Mouse (Mus musculus) forebrain, embryonic 11.5 days (tissue): ENCODE results near the gene Isyna1. TPM values are rescaled to one million over a fixed set of nuclear protein-coding genes. Genes with fewer than 3 reads are reported as not detected.

Experiments used
- ATAC-seq: fragments of 200-750 bp; cut with Nextera tagmentation; replicated peaks from 2 replicates; pipeline ENCODE4 v1.8.0; 2017; ENCODE audit warnings: moderate TSS enrichment; ENCODE audit not compliant: low FRiP score
- DNase-seq: peaks from one replicate; pipeline ENCODE4 v3.0.0-alpha.2; 2017; ENCODE audit warnings: low spot score
- H3K27ac ChIP-seq: fragments of 300-500 bp; sonication (generic); 2 replicates; pipeline ENCODE4 v1.5.1; 2014; ENCODE audit warnings: low read depth, low read length
- H3K27me3 ChIP-seq: fragments of 300-500 bp; sonication (generic); 2 replicates; pipeline ENCODE4 v1.6.1; 2014; ENCODE audit warnings: mild to moderate bottlenecking, low read length, mixed read lengths; ENCODE audit not compliant: control insufficient read depth, insufficient read depth
- H3K36me3 ChIP-seq: fragments of 300-500 bp; sonication (generic); 2 replicates; pipeline ENCODE4 v1.6.1; 2014; ENCODE audit warnings: mild to moderate bottlenecking, low read length, moderate library complexity, mixed read lengths; ENCODE audit not compliant: control insufficient read depth, insufficient read depth
- H3K4me1 ChIP-seq: fragments of 300-500 bp; sonication (generic); replicated peaks from 2 replicates; pipeline ENCODE4 v1.6.1; 2014; ENCODE audit warnings: low read length, mixed read lengths; ENCODE audit not compliant: control insufficient read depth, insufficient read depth
- H3K4me2 ChIP-seq: fragments of 300-500 bp; sonication (generic); 2 replicates; pipeline ENCODE4 v1.6.1; 2014; ENCODE audit warnings: low read depth, mild to moderate bottlenecking, low read length, moderate library complexity, mixed read lengths; ENCODE audit not compliant: severe bottlenecking
- H3K4me3 ChIP-seq: fragments of 300-500 bp; sonication (generic); 2 replicates; pipeline ENCODE4 v1.5.1; 2014; ENCODE audit warnings: low read depth, low read length
- H3K9ac ChIP-seq: fragments of 300-500 bp; sonication (generic); 2 replicates; pipeline ENCODE4 v1.6.1; 2014; ENCODE audit warnings: low read length
- H3K9me3 ChIP-seq: fragments of 300-500 bp; sonication (generic); 2 replicates; pipeline ENCODE4 v1.6.1; 2016; ENCODE audit warnings: low read length, mixed read lengths; ENCODE audit not compliant: control insufficient read depth
- WGBS: fragments of 180-500 bp; shearing (Covaris S2); extraction: QIAGEN DNeasy Blood & Tissue Kit; methylation state at CpG from one replicate; pipeline ENCODE4 v1.1.7; 2014; 5-methylcytosine and 5-hydroxymethylcytosine counted together
- polyA plus RNA-seq: library from polyadenylated mRNA; unstranded; fragments of >200 nt; fragmentation: Nextera tagmentation; extraction: Ambion mirVana; gene quantifications from 2 replicates; pipeline ENCODE4 v1.2.1, GENCODE M21; 2014

Gene Isyna1
- polyA plus RNA-seq, 1 experiment from 2014 or later: 109 TPM

DNA sequence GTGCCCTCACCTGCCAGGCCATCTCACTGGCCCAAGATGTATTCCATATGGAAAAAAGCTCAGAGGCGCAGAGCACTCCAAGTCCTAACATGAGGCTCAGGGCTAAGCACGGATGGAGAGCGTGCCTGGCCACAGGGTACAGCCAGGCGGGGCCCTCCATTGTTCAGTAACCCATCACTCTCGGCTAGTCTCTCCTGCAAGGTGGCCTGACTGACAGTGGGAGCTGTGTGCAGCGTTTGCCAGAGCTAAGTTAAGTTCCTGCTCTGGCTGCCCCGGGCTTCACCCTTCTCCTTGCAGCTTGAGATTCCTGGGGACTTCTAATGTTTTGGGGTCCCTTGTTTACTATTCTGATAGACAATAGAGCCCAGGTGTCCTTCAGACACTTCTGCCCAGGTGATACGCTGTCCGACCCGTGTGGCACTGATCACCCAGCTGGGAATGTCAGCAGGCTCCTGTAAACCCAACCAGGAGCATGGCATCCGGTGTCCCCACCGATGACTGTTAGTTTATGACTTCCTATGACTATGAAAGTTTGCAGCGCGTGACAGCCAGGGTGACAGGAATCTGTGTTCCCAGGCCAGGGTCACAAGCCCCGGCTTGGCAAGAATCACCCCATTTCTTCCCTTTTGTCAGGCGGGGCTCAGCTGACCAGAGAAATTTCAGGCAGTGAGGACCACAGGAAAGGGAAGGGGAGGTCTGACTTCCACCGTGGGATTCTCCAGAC, 51.5 kb downstream of the Isyna1 start:
- Histone ChIP-seq H3K9ac (no peak overlapping the region), H3K9me3 (no peaks in the 10 kb centered on the region), H3K4me3 (no peak overlapping the region), H3K4me2 (no peak overlapping the region), H3K27me3 (no peaks in the 10 kb centered on the region), H3K27ac (no peak overlapping the region), H3K36me3 (peaks cover 5% of the 10 kb centered on the region; the same call in 1 of the 2 replicates), H3K4me1 (no peaks in the 10 kb centered on the region)
- WGBS: 68% methylated on average over 17 of the region's 17 CpGs
- ATAC-seq: no peak
- DNase-seq: no peak

DNA sequence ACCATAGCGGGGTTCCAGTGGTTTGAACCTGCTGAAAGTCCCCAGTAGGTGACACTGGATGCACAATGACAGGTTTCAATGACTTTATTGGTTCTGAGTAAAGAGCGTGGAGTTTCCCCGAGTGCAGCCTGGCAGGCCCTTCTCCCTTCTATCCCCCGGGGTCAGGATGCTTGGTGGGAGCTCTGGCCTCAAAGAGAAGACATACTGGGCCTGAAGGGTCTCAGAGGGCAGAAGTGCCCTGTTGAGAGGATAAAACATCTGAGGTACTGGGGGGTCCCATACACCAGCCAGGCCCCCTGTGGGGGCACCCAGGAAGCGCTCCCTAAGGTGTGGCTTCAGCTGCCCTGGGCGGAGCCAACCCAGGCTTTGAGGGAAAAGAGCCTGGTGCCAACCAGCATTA, 52.2 kb downstream of the Isyna1 start:
- Histone ChIP-seq H3K4me1 (no peaks in the 10 kb centered on the region), H3K27me3 (no peaks in the 10 kb centered on the region), H3K36me3 (peaks cover 7% of the 10 kb centered on the region; the same call in 1 of the 2 replicates), H3K9ac (no peak overlapping the region), H3K27ac (no peak overlapping the region), H3K4me3 (no peak overlapping the region), H3K9me3 (no peaks in the 10 kb centered on the region), H3K4me2 (no peak overlapping the region)
- DNase-seq: no peak
- ATAC-seq: no peak
- 79% methylated on average over 6 of the region's 6 CpGs for WGBS

DNA sequence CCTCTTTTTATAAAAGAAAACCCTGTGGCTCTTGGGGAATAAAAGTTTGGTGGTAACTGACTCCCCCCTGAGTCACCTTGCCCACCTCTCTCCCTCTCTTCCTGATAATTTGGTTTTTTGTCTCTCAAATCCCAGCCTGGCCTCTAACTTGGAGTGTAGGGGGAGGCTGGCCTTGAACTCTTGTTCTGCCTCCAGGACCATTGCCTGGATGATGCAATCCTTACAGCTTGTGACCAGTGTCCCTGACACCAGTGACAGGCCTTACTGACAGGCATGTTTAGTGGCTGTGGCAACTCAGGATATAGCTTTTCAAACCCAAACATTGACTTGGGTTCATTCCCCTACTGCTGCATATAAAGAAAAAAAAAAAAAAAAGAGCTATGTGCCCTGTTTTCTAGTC, 52.6 kb downstream of the Isyna1 start:
- no peaks in the 10 kb centered on the region for H3K4me1 ChIP-seq
- no peak overlapping the region for H3K27ac ChIP-seq
- no peaks in the 10 kb centered on the region for H3K27me3 ChIP-seq
- H3K36me3 ChIP-seq: peaks cover 7% of the 10 kb centered on the region; the same call in 1 of the 2 replicates
- ATAC-seq (no peak), DNase-seq (no peak)
- no peaks in the 10 kb centered on the region for H3K9me3 ChIP-seq
- H3K4me3 ChIP-seq: no peak overlapping the region
- no peak overlapping the region for H3K9ac ChIP-seq
- H3K4me2 ChIP-seq: no peak overlapping the region

Other genes starting within 250 kb of the Isyna1 start
- gene Upf1, start 241.1 kb upstream of the Isyna1 start, polyA plus RNA-seq: 25.6 and 25.8 TPM in 2 replicates
- 0.56 TPM in 1 of 2 replicates, not detected in the other for gene Comp, start 220.8 kb upstream of the Isyna1 start, polyA plus RNA-seq
- 16.3 and 18.1 TPM in 2 replicates for gene Crtc1, start 154.8 kb upstream of the Isyna1 start, polyA plus RNA-seq
- 17.5 and 19.5 TPM in 2 replicates for gene Klhl26, start 117.4 kb upstream of the Isyna1 start, polyA plus RNA-seq
- gene Tmem59l, start 107.0 kb upstream of the Isyna1 start, polyA plus RNA-seq: 10.4 and 10.6 TPM in 2 replicates
- 4.9 and 10.9 TPM in 2 replicates for gene Crlf1, start 101.2 kb upstream of the Isyna1 start, polyA plus RNA-seq
- 113 and 123 TPM in 2 replicates for gene Rex1bd, start 87.6 kb upstream of the Isyna1 start, polyA plus RNA-seq
- 715 TPM in 2 replicates for gene Uba52, start 83.6 kb upstream of the Isyna1 start, polyA plus RNA-seq
- 268 and 290 TPM in 2 replicates for gene Fkbp8, start 66.6 kb upstream of the Isyna1 start, polyA plus RNA-seq
- 56.0 and 59.9 TPM in 2 replicates for gene Kxd1, start 66.4 kb upstream of the Isyna1 start, polyA plus RNA-seq
- 21.8 and 22.2 TPM in 2 replicates for gene Ell, start 54.9 kb upstream of the Isyna1 start, polyA plus RNA-seq
- 113 and 127 TPM in 2 replicates for gene Ssbp4, start 14.5 kb downstream of the Isyna1 start, polyA plus RNA-seq
- gene Lrrc25, start 21.8 kb downstream of the Isyna1 start, polyA plus RNA-seq: 1.2 and 1.4 TPM in 2 replicates
- gene Gdf15, start 38.1 kb downstream of the Isyna1 start, polyA plus RNA-seq: not detected in 2 replicates
- 70.9 and 73.8 TPM in 2 replicates for gene Pgpep1, start 66.0 kb downstream of the Isyna1 start, polyA plus RNA-seq
- gene Lsm4, start 78.9 kb downstream of the Isyna1 start, polyA plus RNA-seq: 318 and 346 TPM in 2 replicates
- 128 and 157 TPM in 2 replicates for gene Jund, start 104.6 kb downstream of the Isyna1 start, polyA plus RNA-seq
- gene Iqcn, start 109.1 kb downstream of the Isyna1 start, polyA plus RNA-seq: not detected in 2 replicates
- gene Gm3336, start 124.2 kb downstream of the Isyna1 start, polyA plus RNA-seq: not detected in 2 replicates
- gene Pde4c, start 129.3 kb downstream of the Isyna1 start, polyA plus RNA-seq: 0.13 and 0.37 TPM in 2 replicates
- 42.7 and 49.7 TPM in 2 replicates for gene Rab3a, start 160.3 kb downstream of the Isyna1 start, polyA plus RNA-seq
- gene Mpv17l2, start 166.6 kb downstream of the Isyna1 start, polyA plus RNA-seq: 31.0 and 34.1 TPM in 2 replicates
- gene Pik3r2, start 182.3 kb downstream of the Isyna1 start, polyA plus RNA-seq: 58.9 and 61.6 TPM in 2 replicates
- 15.9 and 17.4 TPM in 2 replicates for gene Mast3, start 210.7 kb downstream of the Isyna1 start, polyA plus RNA-seq
- gene Il12rb1, start 214.1 kb downstream of the Isyna1 start, polyA plus RNA-seq: not detected in 2 replicates
- 6.3 and 7.2 TPM in 2 replicates for gene Arrdc2, start 245.3 kb downstream of the Isyna1 start, polyA plus RNA-seq